Mouse (Mus musculus) cerebellum, adult 11-12 months (tissue): ENCODE measurements around the gene Kcnk7.

Source experiments
- DNase-seq: peaks from one replicate; pipeline ENCODE4 v3.0.0; 2022

The Kcnk7 gene

DNA sequence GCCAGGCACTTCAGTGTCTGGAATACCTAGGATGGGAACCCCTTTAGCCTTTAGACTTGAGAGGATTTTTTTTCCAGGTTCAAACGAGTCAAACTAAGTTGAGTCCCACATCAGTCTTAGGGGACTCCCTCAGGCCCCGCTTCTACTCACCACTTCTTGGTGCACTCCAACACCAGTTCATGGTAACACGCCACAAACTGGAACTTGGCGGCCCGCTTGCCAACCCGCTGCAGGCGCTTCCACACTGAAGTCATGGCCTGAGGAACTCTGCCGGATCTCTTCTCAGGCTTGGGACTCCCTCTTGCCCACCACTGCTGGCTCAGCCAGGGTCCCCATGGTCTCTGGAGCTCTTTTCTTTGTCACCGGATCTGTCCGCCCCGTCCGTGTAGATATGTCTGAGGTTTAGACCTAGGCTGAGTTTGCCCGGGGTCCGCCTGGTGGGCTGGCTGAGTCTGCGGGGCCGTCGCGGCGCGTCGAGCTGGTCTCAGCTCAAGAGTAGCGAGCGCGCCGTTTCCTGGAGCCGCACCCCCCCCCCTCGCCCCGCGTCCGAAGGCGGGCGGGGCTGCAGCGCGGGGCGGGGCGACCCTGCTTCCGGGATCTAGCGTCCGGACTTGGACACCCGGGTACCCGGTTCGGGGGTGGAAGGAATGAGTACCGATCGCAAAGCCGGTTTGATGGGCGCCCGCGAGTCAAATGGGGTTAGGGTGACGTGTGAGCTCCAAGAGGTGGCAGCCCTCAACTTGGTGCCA lies 21.8 kb downstream of the Kcnk7 start, which contains the start of gene Ehbp1l1:
Ehbp1l1 (minus strand) TSS at position 551 of the 749 bp plus-strand sequence.
- DNase-seq = no peak

DNA sequence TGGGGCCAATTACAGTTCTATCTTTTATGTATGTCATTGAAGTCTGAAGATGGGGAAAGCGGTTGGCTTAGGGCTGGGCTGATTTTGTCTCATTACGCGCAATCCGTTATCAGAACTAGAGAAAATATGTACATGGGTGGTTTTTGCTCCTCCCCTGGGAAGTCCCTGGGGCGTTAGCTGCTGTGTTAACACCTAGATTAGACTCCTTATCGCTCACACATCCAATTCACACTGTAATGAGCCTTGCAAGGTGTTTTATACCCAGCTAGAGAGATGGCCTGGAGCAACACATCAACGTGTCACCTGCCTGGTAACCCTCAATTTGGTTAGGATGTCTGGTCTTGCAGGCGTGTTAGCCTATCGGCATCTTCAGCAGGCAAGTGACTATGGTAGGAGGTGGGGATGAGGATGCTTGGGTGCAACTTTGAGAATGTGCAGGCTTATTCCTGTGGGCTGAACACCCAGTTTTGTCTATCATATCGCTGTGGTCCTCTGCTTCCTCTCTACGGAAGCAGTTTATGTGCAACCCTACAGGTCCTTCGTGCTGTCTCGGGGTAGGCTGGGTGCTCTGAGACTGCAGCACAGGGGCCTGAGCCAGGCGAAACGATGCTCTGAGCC lies 22.9 kb downstream of the Kcnk7 start:
- DNase-seq = no peak

DNA sequence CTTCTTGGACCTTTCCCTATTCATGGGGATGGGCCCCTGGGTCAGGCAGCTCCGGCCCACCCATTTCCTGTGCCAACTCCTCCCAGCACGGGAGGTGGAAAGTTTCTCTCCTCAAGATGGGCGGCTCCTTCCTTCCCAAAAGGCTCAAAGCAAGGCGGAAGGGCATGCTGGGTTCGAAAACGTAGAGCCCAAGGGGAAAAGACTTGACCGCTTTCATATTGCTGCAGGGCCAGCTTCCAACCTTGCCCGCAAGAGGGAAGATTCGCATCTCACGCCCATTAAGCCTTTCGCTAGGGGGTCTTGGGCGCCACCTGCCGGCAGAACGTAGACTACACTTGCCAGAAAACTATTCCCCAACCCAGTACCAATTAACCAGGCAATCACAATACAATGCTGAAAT lies 23.5 kb downstream of the Kcnk7 start:
- DNase-seq = peak; percentile 76

DNA sequence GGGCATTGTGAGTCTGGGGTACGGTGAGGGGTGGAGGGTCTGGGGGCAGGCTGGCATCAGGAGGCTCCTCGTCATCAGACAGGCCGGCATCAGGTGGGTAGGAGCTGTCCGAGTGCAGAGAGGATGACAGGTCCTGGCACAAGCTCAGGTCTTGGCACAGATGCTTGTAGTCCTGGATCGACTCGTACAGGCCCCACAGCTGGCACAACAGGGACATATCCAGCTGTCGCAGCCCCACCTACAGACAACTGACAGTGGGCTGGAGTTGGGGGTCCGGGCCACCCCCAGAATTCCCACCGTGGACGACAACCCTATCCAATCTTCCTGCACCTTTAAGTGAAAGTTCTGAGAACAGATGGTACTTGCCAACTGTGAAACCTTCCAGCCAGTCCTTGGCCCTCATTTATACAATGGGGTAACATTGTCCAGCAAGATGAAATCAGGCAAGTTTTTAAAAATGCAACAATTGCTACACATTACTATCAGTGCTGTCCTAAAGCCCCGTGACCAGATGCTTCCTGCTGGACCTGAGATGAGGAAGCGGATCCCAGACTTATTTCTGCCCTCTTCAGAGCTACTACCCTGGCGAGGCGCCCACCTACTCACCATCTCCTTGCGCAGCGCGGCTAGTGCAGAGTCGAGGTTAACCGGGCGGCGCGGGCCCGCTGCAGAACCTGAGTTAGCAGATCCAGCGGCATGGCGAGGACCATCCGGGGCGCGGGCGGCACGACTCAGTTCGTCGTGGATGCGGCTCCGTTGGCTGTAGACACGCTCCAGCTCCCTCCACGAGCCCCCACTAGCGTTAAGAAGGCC lies 24.7 kb downstream of the Kcnk7 start:
- peak; percentile 73 for DNase-seq

GRCm38 (mm10) chr19:5729444-5729815 lies 25.3 kb downstream of the Kcnk7 start, which contains the start of gene Fam89b:
Fam89b (minus strand) TSS chr19:5729653.
- DNase-seq = peak; percentile 82

- peak; percentile 57 for DNase-seq
Observed at GRCm38 (mm10) chr19:5730314-5731186, 26.4 kb downstream of the Kcnk7 start.

DNA sequence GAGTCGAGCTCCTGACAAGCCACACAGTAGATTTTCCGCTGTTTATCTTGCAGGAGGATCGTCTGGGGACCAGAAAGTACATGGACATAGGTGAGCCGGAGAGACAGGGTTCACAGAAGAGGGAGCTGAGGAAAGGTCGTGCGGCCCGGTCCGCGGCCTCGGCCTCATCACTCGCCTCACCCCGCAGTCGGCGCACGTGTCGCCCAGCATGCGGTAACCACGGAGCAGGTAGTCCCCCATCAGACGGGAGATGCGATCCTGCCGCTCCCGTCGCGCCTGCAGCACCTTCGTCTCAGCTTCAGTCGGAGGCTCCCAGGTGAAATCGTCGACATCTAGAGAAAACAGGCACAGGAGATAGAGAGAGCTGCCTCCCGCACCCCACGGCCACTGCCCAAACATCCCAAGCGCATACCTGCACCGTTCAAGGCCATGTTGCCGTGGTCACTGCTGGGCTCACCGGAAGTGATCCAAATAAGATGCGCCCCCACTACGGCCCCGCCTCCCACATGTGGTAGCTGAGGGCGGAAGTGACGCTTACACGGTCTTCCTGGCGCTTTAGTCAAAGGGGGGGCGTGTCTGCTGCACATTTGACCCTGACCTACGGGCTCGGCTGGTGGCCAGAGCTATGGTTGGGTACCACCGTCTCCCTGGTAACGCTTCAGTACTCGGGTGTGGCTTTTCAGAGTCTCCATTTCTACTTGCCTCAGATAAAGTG lies 27.3 kb downstream of the Kcnk7 start:
- DNase-seq = peak; percentile 92

GRCm38 (mm10) chr19:5734325-5734724 lies 30.2 kb downstream of the Kcnk7 start:
- no peak for DNase-seq

GRCm38 (mm10) chr19:5739446-5739845 lies 35.3 kb downstream of the Kcnk7 start:
- peak; percentile 18 for DNase-seq

DNA sequence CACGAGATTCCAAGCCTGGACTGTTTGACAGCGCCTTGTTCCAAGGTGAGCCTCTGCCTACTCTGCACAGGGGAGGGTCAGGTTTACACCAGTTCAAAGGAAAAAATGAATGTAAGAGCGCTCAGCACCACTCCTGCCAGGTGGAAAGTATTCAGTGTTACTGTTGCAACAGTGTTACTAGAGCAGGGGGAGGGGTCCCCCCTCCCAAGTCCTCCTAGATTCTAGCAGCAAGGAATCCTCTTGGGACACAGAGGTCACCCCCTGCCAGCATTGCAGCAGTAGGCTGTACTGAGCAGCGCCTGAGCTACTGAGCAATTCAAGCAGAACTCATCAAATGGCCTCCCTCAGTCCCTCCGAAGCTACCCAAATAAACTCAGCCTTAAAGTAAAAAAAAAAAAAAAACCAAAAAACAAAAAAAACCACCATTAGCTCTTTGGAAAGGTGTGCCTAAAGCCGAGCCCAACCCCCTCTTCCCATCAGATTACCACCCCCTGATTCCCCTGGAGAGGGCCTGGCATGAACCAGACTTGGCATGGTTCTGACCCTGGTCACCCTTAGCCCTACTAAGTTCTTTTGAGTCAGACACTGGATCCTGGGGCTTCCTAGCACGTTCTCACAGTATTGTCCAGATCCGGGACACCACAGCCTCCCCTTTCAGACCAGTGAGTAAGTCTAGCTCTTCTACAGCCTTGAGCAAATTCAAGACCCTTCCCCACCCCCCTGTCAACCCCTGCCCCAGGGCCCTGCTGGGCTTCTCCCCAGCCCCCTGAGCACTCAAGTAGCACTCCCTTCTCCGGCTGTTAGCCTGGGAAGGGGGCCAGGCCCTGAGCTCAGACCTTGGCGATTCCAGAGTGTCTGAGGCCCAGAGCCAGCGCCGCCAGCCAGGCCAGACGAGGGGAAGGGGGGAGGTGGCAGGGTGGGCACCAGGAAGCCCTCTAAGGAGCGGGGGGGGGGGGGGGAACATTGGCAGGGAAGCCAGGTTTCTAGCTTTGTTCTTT lies 36.5 kb downstream of the Kcnk7 start, which contains the start of gene Ltbp3:
Ltbp3 (plus strand) TSS at position 585 of the 998 bp plus-strand sequence.
- peak; percentile 83 for DNase-seq

- peak; percentile 85 for DNase-seq
Observed at GRCm38 (mm10) chr19:5741641-5742240, 37.6 kb downstream of the Kcnk7 start.

DNA sequence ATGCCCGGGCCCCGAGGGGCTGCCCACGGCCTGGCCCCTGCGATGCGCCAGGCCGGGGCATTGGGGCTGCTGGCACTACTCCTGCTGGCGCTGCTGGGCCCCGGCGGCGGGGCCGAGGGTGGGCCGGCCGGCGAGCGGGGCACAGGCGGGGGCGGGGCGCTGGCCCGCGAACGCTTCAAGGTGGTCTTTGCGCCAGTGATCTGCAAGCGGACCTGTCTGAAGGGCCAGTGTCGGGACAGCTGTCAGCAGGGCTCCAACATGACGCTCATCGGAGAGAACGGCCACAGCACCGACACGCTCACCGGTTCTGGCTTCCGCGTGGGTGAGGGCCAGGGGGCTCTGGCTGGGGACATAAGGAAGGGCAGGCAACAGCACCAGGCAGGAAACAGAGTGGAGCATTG lies 38.1 kb downstream of the Kcnk7 start:
- DNase-seq = no peak

DNA sequence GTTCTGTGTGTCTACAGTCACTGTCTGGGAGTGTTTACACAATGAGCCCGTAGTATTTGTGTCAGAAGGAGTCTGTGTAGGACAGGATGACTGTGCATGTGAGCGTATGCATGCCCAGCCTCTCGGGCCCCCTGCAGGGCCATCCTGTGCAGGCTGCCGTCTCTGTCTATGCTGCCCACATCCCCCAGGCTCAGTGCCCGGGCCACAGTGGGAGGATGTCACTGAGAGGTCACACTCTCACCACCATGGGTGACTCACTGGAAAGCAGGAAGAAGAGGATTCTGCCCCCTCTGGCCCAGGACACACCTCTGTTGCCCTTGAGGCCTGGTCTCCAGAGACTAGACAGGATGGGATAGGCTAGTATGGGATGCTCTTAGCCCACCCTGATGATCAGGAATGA lies 39.4 kb downstream of the Kcnk7 start:
- DNase-seq = peak; percentile 74

GRCm38 (mm10) chr19:5745756-5746710 lies 41.9 kb downstream of the Kcnk7 start:
- peak; percentile 43 for DNase-seq

DNA sequence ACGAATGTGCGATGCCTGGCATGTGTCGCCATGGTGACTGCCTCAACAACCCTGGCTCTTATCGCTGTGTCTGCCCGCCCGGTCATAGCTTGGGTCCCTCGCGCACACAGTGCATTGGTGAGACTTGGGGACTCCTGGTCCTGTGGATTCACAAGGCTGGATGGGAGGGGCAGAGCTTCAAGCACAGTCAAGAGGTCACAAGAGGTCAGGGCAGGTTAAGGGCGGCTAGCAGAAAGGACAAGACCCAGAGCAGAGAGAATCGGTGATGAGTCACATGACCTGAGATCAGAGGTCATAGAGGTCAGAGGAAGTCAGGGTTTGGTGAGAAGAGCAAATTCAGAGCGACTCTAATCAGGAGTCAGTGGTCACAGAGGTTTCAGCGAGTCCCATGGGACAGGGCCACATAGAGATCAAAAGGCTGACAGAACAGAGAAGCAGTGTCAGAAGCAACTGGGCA lies 42.8 kb downstream of the Kcnk7 start:
- no peak for DNase-seq

DNA sequence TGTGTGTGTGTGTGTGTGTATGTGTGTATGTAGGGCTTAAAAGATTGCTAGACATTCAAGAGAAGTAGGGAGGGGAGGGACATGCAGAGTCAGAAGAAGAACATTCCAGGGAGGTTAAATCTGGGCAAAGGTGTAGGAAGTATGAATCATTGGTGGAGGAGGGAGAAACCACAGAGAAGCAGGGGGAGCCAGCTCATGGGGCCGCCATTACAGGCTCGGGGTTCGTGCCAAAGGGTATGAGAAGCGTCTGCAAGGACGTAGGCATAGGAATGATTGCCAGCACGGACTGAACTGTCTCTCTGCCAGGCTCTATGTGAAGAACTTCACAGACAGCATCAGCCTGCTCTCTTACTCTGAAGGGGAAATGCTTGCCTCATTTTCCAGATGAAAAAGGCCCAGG lies 45.3 kb downstream of the Kcnk7 start:
- no peak for DNase-seq

DNA sequence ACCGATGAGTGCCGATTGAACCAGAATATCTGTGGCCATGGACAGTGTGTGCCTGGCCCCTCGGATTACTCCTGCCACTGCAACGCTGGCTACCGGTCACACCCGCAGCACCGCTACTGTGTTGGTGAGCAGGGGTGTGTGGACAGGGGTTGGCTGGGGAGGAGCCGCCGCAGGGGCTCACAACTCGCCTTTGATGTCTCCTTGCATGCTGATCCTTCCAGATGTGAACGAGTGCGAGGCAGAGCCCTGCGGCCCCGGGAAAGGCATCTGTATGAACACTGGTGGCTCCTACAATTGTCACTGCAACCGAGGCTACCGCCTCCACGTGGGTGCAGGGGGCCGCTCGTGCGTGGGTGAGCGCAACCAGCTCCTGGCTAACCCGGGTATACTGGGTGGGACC lies 46.8 kb downstream of the Kcnk7 start:
- DNase-seq = no peak

DNA sequence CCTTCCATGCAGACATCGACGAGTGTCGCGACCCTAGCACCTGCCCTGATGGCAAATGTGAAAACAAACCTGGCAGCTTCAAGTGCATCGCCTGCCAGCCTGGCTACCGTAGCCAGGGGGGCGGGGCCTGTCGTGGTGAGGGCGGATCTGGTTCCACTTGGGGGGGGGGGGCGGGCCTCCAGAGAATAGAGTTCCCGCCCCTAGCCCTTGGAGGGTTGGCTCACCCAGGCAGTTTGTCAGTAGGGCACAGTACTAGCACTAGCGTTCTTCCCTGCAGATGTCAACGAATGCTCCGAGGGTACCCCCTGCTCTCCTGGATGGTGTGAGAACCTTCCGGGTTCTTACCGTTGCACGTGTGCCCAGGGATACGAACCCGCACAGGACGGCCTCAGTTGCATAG lies 47.6 kb downstream of the Kcnk7 start:
- DNase-seq = no peak
